Comparison of ENCODE assay signal across 7 mouse cellular contexts in genomic region chr6:148354509-148355474, GRCm38 (mm10).
DNase-seq lines count a peak whose midpoint lies in the region; ATAC-seq lines count a peak whose summit lies in the region.

No protein-coding gene starts in this region.

- no peaks in the 10 kb centered on the region for H3K9me3 ChIP-seq in forebrain, embryonic 14.5 days (replicated peaks; ENCODE audit: control insufficient read depth, low read length)
- H3K9me3 ChIP-seq in hindbrain, embryonic 11.5 days (ENCODE audit: control insufficient read depth, low read length): no peaks in the 10 kb centered on the region

- no peak overlapping the region for H3K27ac ChIP-seq in forebrain, embryonic 14.5 days (ENCODE audit: low read depth, low read length)
- no peak overlapping the region for H3K27ac ChIP-seq in hindbrain, embryonic 11.5 days (ENCODE audit: low read depth, low read length)

- peak; percentile 79 for ATAC-seq in forebrain, embryonic 14.5 days
- peak; percentile 91 for ATAC-seq in hindbrain, embryonic 11.5 days (ENCODE audit: low FRiP score)
- ATAC-seq in megakaryocyte, adult 5-6 weeks (ENCODE audit: poor library complexity, severe bottlenecking): peak; percentile 81

- H3K27me3 ChIP-seq in forebrain, embryonic 14.5 days (replicated peaks; ENCODE audit: control insufficient read depth, insufficient read depth, low read length): no peaks in the 10 kb centered on the region
- H3K27me3 ChIP-seq in hindbrain, embryonic 11.5 days (ENCODE audit: control insufficient read depth, insufficient read depth, low read length): no peaks in the 10 kb centered on the region

- H3K9ac ChIP-seq in forebrain, embryonic 14.5 days (ENCODE audit: low read length): peak overlapping the region; percentile 53; the same call in 1 of the 2 replicates
- peak overlapping the region; percentile 42 for H3K9ac ChIP-seq in hindbrain, embryonic 11.5 days (ENCODE audit: low read depth, low read length)

- WGBS in forebrain, embryonic 14.5 days: 52% methylated on average over 85 of the region's 85 CpGs
- WGBS in hindbrain, embryonic 11.5 days: 28% methylated on average over 85 of the region's 85 CpGs

- H3K4me3 ChIP-seq in forebrain, embryonic 14.5 days (ENCODE audit: low read depth, low read length): peak overlapping the region; percentile 34
- peak overlapping the region; percentile 44 for H3K4me3 ChIP-seq in hindbrain, embryonic 11.5 days (ENCODE audit: low read depth, low read length)

- H3K4me2 ChIP-seq in forebrain, embryonic 14.5 days (ENCODE audit: low read length): peak overlapping the region; percentile 47
- H3K4me2 ChIP-seq in hindbrain, embryonic 11.5 days (replicated peaks; ENCODE audit: low read depth, low read length): peak overlapping the region; percentile 45

- no peaks in the 10 kb centered on the region for H3K4me1 ChIP-seq in forebrain, embryonic 14.5 days (ENCODE audit: control insufficient read depth, insufficient read depth, low read length)
- no peaks in the 10 kb centered on the region for H3K4me1 ChIP-seq in hindbrain, embryonic 11.5 days (replicated peaks; ENCODE audit: control insufficient read depth, insufficient read depth, low read length)

- DNase-seq in adrenal gland, adult 2 months: peak; percentile 56
- peak; percentile 14 to 30 for DNase-seq in cerebellum, adult 18-20 months
- DNase-seq in forebrain, embryonic 14.5 days (ENCODE audit: low spot score): peak; percentile 73
- DNase-seq in hindbrain, embryonic 11.5 days (ENCODE audit: low spot score): peak; percentile 90
- DNase-seq in layer of hippocampus, postnatal 14 days (ENCODE audit: low spot score in 2 of 2): peak; percentile 26 to 37
- peak; percentile 10 to 69 for DNase-seq in spleen, postnatal 10 days (ENCODE audit: low spot score in 2 of 2)

- peaks cover 5% of the 10 kb centered on the region; the same call in 1 of the 2 replicates for H3K36me3 ChIP-seq in forebrain, embryonic 14.5 days (ENCODE audit: control insufficient read depth, insufficient read depth, low read length)
- H3K36me3 ChIP-seq in hindbrain, embryonic 11.5 days (ENCODE audit: control insufficient read depth, insufficient read depth, low read length): 0 out of 2 replicates have a peak, but pooled peaks cover 2% of the 10 kb centered on the region

Comparison
In these comparisons a context has a peak if more than half of its experiments do, and no peak if none do; other contexts are left out.
1. DNase-seq: peak in every context shown above with its lines; median percentile 90 in hindbrain, embryonic 11.5 days; 73 in forebrain, embryonic 14.5 days; 56 in adrenal gland, adult 2 months; 40 in spleen, postnatal 10 days; 32 in layer of hippocampus, postnatal 14 days; 22 in cerebellum, adult 18-20 months.